Mouse (Mus musculus): ENCODE data around the gene Med13l.

Med13l gene

DNA sequence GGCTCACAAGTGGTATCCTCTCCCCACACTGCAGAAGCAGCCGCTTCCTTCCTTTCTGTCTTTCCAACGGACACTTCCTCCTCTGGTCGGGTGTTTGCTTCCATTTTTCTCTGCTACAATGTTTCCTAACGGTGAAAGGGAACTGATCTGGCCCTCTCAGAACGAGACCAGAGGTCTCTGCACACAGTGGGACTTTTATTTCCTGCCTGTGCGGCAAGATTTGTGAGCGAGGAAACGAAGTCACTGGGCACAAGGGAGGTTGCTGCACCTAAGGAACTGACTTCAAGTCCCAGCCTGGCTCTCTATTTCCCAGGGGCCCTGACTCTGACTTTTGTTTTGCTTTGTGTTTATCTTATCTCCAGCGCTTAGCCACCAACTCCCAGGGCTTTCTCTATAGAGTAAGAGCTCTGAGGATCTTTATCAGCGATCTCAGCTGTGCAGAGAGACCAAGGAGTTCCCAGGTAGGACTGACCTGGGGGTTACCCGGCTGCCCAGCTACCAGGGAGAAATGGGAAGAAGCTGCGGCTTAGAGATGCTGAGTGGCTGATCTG is 4.0 kb upstream of the Med13l start:
- DNase-seq (ENCODE audit: low read depth, low spot score): no peak

DNA sequence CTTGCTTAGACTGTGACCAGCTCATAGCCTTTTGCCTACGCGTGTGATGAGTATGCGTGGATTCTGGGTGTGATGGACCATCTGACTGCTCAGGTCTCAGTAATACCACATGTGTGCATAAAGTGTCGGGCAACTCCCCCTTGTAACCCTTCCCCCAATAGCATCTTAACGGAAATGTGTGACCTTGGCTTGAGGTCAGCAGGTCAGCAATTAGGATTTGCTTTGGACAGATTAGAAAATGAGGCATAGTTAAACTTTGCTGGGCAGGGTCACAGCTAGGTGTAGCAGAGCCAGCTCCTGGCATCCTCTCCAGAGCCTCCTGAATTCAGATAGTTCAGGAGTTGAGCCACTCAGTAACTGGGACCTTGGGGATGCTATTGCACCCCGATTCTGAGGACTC is 1.6 kb upstream of the Med13l start:
- DNase-seq (ENCODE audit: low read depth, low spot score): no peak

DNA sequence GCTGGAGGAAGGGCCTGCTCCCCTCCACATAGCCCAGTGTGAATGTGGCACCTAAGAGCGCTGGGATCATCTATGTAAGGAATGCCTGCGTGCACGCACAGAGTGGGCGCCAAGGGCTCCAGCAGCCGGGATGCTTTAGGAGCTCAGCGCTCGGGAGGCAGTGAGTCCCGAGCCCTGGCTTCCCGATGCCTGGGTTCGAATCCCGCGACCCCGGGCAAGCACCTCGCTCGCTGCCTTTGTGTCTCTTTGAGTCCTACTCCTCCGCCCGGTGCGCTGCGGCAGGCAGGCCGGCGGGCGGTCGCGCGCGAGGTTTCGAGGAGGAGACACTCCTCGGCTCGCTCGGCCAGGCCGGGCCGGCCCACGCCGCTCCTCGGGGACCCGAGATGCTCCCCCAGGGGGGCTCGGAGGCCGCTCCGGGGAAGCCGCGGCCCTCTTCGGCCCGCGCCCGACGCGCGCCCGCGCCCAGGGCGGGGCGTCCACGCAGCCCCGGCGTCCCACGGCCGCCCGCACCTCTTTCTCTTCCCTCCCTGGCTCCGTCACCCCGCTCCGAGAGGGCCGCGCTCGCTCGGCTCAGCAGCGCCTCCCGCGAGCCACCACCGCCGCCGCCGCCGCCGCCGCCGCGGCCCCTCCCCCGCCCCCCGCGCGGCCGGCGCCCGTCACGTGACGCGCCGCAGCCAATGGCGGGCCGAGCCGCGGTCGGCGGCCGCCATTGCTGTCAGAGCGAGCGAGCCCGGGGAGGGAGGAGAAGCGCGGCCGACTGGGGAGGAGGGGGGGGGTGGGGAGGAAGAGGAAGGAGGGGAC is 695 bp upstream of the Med13l start:
- peak; percentile 93 for DNase-seq (ENCODE audit: low read depth, low spot score)

DNA sequence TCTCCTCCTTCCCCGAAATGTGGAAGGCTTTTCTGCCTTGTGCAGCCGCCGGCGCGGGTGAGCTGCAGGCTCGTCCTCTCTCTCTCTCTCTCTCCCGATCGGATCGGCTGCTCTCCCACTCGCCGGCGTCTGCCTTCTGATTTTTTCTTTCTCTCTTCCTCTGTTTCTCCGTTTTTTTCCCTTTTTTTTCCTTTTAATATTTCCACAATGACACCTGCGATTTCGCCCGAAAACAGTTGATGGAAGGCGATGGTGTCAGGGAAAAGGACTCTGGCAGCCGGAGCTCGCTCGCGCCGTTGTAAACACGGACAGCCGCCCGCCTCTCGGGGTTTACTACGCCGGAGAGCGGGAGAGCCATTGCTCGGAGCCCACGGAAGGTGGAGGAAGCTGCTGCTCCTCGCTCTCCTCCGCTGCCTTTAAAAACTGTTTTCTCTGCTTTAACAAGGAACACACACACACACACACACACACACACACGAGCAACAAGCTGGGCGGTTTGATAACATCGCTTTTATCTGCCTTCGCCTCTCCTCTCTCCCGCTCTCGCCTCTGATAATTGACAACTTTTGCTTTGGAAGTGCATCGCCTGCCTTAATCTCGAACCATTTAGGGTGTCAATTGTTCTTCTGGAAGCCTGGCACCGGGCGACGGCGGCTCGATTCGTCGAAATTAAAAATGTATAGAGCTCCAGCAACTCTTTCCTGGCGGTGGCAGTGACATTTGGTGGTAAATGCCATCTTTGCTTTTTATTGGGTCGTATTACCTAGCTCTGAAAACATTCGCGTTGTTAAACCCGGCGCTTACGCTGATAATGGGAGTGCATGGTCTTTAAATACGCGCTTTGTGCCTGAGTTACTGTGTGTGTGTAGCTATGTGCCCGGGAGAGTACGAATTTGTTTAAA is 858 bp downstream of the Med13l start:
- DNase-seq (ENCODE audit: low read depth, low spot score): peak; percentile 64

DNA sequence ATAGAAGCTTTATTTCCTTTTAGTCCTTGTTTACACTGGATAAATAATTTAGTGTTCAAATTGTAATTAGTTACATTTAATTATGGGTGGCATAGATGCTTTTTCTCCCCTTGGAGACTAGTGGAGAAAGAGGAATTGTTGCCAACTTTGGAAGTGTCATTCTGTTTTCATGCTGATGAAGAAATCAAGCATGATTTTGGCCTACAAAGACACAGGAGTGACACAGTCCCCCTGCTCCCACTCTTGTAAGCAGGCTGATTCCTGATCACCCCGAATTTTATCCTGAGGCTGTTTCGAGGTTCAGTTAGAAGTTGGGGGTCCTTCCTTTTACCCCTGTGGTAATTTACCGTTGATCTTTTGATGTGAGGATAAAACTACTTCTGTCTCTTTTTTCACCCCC is 1.7 kb downstream of the Med13l start:
- DNase-seq (ENCODE audit: low read depth, low spot score): no peak

- DNase-seq (ENCODE audit: low read depth, low spot score): peak; percentile 43
These were observed 3.1 kb downstream of the Med13l start for GRCm38 (mm10) chr5:118563590-118563989.

DNA sequence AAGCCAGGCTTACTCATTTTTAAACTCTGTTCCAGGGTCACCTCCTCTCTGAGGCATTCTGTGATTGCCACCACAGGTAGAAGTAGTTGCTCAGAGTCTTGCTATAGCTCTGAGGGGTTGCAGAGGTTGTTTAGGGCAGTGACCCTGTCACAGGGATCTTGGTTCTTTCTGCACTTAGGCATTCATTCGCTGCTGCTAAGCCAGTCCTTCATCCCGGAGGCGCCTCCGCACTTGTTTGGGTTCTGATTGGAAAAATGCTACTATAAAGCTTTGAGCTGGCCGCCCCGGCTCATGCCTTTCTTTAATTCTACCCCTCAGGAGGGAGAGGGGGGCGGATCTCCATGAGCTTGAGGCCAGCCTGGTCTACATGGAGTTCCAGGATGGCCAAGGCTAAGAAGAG is 6.9 kb downstream of the Med13l start:
- DNase-seq (ENCODE audit: low read depth, low spot score): no peak

GRCm38 (mm10) chr5:118569017-118569416 is 8.5 kb downstream of the Med13l start:
- DNase-seq (ENCODE audit: low read depth, low spot score): no peak

GRCm38 (mm10) chr5:118569606-118570580 is 9.4 kb downstream of the Med13l start:
- no peak for DNase-seq (ENCODE audit: low read depth, low spot score)

DNA sequence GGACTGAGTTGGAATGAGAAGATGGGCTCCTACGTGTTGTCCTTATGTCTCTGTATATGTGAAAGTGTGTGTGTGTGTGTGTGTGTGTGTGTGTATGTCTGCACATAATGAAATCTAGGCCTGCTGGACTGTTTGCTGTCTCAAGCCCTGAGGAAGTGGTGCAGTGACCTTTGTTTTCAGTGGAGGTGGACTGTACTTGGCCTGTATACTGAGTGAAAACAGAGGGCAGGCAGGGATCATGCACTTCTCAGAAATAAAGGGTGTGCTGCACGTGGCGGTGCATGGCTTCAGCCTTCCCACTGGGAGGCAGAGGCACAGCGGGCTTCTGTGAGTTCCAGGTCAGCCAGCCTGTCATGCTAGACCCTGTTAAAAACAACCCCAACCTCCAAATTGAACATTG is 11.0 kb downstream of the Med13l start:
- no peak for DNase-seq (ENCODE audit: low read depth, low spot score)

DNA sequence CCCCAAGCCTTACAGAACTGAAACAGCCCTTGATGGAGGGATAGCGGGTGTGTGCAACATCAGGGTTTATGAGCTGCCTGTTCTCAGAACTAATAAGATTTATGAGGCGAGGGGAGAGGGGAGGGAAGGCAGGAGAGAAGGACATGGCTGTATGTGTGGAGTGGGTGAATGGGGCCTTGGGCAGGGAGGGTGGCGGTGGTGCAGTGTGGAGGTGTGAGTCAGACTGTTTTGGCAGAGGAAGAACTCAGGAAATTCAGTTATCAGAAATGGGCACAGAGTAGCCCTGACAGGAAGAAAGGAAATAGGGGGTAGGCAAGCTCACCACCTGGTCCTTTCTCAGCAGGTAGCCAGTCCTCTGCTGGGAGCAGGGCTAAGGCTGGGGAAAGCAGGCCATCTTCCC is 13.8 kb downstream of the Med13l start:
- peak; percentile 19 for DNase-seq (ENCODE audit: low read depth, low spot score)

GRCm38 (mm10) chr5:118574997-118575396 is 14.5 kb downstream of the Med13l start:
- no peak for DNase-seq (ENCODE audit: low read depth, low spot score)

- DNase-seq (ENCODE audit: low read depth, low spot score): no peak
These were observed 15.4 kb downstream of the Med13l start for GRCm38 (mm10) chr5:118575909-118576308.

DNA sequence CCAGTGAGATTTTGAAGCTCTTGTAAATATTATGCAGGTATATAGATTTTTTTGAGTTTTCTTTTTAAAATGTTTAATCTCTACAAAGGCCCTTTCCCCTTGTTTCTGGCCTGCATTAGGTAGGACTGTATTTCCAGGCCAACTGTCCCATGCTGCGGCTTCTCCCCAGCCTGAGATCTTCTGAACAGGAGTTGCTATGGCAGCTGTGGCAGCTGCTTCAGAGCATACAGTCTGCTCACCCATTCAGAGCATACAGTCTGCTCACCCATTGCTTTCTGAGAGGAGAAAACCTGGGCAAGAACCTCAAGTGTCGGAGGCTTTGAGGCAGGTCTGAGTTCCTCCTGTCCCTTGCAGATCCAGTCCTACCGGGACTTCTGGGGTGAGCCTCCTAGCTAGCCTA is 16.3 kb downstream of the Med13l start:
- no peak for DNase-seq (ENCODE audit: low read depth, low spot score)

DNA sequence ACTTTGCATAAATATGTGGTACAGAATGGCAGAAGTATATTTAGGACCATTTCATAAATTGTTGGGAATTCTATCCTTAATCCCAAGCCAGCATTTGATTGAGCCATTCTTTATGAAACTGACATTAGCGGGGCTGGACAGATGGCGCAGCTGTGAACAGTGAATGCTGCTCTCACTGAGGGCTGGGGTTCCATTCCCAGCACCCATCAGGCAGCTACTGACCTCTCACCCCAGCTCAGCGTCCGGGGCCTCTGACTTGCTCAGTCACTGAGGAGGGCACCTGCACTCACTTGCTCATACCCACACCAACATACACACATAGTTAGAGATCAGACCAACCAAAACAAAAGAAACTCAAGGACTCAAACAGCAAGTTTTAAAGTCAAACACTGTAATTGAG is 24.9 kb downstream of the Med13l start:
- no peak for DNase-seq (ENCODE audit: low read depth, low spot score)

DNA sequence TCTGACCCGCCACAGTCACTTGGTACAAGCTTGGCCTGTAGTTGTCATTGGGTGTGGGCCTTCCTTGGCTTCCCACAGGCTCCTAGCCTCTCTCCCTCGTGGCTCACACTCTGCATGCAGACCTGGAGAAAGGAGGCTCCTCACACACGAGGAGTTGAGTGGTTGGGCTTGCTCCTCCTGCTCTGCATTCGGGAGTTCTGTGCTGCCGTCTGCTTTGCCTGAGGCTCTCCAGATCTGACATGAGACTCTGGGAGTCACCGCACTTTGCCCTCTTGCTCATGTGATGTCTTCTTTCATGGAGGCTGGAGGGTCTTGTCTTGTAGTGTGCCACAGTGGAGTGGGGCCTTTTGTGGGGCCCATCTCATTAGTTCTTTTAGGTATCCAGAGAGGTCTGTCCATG is 26.1 kb downstream of the Med13l start:
- DNase-seq (ENCODE audit: low read depth, low spot score): no peak

DNA sequence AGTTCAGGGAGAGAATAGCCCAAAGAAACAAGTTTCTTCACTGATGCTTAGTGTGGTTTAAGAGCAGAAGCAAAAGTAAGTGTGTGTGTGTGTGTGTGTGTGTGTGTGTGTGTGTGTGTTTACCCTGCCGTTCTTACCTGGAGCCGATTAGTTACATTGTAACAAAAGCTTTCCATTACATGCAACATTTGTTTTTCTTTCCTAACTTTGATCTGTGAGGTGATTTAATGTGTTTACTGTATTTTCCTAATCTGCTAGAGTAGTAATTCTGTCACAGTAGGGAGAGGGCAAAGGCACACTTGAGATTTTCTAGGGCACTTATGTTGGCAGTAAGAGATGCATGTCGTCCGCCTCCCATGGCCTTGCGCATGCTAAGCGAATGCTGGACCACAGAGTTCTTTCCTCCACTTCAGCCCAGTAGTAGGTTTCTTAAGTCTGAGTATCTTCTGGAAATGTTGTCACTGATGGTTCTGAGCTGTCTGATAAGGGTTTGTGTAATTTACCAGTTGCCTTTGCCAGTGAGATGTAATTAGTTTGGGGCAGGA is 28.0 kb downstream of the Med13l start:
- peak; percentile 49 for DNase-seq (ENCODE audit: low read depth, low spot score)

DNA sequence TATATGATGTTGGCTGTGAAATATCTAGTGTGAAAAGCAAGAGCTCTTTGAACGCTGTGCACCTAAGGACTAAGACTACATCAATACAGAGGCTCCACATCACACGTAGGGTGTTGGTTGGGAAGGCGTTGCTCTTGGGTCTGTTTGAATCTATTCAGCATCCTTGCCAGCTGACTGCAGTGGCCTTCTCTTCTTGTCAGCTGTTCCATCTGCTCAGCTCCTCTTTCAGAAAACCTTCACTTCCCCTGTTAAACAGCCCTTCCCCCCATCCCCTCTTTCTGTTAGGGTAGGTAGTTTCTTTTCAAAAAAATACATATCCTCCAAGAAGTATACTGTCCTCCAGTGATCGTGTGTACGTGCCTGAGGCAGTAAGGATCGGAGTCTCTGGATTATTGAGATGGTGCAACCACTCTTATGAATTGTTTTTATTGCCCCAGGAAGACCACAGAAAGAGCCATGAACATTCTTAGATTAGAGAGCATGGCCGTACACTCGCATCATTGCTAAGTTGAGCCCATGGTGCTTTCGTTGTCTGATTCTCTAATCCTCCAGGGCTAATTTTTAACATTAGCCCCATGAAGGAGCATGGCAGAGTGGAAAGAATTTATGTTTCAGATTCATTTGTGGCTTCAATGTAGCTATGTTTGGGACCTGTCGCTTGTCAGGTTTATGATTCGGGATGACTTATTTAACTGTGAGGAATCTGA is 28.9 kb downstream of the Med13l start:
- DNase-seq (ENCODE audit: low read depth, low spot score): peak; percentile 49

- DNase-seq (ENCODE audit: low read depth, low spot score): peak; percentile 50
These were observed 30.4 kb downstream of the Med13l start for GRCm38 (mm10) chr5:118590868-118591267.

- peak; percentile 61 for DNase-seq (ENCODE audit: low read depth, low spot score)
These were observed 31.5 kb downstream of the Med13l start for GRCm38 (mm10) chr5:118591826-118592499.
